Mouse (Mus musculus): ENCODE measurements around the gene Cdh12. TPM values are rescaled to one million over a fixed set of nuclear protein-coding genes. Genes with fewer than 3 reads are reported as not detected.
"Not testable (repeated sequence)": the region's sequence is repeated elsewhere in the genome, so short reads cannot be mapped to it uniquely, and the experiment has no call there.

Gene Cdh12
- polyA plus RNA-seq, 1 experiment from 2014 or later = 0.31 TPM

- 83% methylated on average over 2 of the region's 2 CpGs for WGBS
- not testable (repeated sequence) for H3K9ac ChIP-seq (replicated peaks); H3K27me3 ChIP-seq; H3K4me2 ChIP-seq; H3K4me1 ChIP-seq (replicated peaks); H3K27ac ChIP-seq; H3K4me3 ChIP-seq (replicated peaks); H3K9me3 ChIP-seq; ATAC-seq (ENCODE audit: insufficient number of reproducible peaks, insufficient read depth, low FRiP score, low TSS enrichment, low read depth); H3K36me3 ChIP-seq
These were observed 761.0 kb downstream of the Cdh12 start for GRCm38 (mm10) chr15:21210089-21210488.

- Histone ChIP-seq H3K4me2 (no peak overlapping the region), H3K4me1 (replicated peaks) (no peaks in the 10 kb centered on the region), H3K36me3 (no peaks in the 10 kb centered on the region), H3K9ac (replicated peaks) (no peak overlapping the region), H3K9me3 (no peaks in the 10 kb centered on the region), H3K27ac (no peak overlapping the region), H3K27me3 (no peaks in the 10 kb centered on the region), H3K4me3 (replicated peaks) (no peak overlapping the region)
- no peak for ATAC-seq (ENCODE audit: insufficient number of reproducible peaks, insufficient read depth, low FRiP score, low TSS enrichment, low read depth)
- 87% methylated on average over 5 of the region's 5 CpGs for WGBS
These were observed 773.9 kb downstream of the Cdh12 start for GRCm38 (mm10) chr15:21223006-21223405.

GRCm38 (mm10) chr15:21261318-21261717, 812.3 kb downstream of the Cdh12 start:
- H3K9me3 ChIP-seq = no peaks in the 10 kb centered on the region
- 79% methylated on average over 2 of the region's 2 CpGs for WGBS

DNA sequence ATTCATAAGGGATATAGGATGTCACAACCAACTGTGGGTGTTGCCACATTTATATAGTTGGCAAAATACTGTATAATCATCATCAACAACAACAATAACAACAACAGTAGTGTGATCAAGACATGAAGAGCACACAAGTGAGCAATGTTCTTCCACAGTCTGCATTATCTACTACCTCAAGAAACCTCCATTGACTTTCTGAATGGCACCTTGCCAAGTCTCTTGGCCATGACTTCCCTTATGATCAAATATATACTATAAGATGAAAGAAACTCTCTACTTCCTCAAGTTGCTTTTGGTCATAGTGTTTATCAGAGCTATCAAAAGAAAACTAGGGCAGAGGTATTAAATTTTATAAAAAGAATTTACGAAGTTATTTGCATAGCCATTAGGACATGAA, 820.8 kb downstream of the Cdh12 start:
- WGBS = 86% methylated on average over 1 of the region's 1 CpGs
- no peak overlapping the region for H3K4me2 ChIP-seq
- no peaks in the 10 kb centered on the region for H3K36me3 ChIP-seq
- H3K9ac ChIP-seq (replicated peaks) = no peak overlapping the region
- H3K27me3 ChIP-seq = no peaks in the 10 kb centered on the region
- no peak overlapping the region for H3K4me3 ChIP-seq (replicated peaks)
- H3K9me3 ChIP-seq = no peaks in the 10 kb centered on the region
- H3K27ac ChIP-seq = no peak overlapping the region
- no peak for ATAC-seq (ENCODE audit: insufficient number of reproducible peaks, insufficient read depth, low FRiP score, low TSS enrichment, low read depth)
- no peaks in the 10 kb centered on the region for H3K4me1 ChIP-seq (replicated peaks)

More at GRCm38 (mm10) chr15:21261318-21261717, 812.3 kb downstream of the Cdh12 start:
- Histone ChIP-seq H3K4me3 (replicated peaks) (no peak overlapping the region), H3K4me2 (no peak overlapping the region), H3K4me1 (replicated peaks) (no peaks in the 10 kb centered on the region), H3K27ac (no peak overlapping the region), H3K9ac (replicated peaks) (no peak overlapping the region), H3K36me3 (no peaks in the 10 kb centered on the region), H3K27me3 (no peaks in the 10 kb centered on the region)
- no peak for ATAC-seq (ENCODE audit: insufficient number of reproducible peaks, insufficient read depth, low FRiP score, low TSS enrichment, low read depth)

DNA sequence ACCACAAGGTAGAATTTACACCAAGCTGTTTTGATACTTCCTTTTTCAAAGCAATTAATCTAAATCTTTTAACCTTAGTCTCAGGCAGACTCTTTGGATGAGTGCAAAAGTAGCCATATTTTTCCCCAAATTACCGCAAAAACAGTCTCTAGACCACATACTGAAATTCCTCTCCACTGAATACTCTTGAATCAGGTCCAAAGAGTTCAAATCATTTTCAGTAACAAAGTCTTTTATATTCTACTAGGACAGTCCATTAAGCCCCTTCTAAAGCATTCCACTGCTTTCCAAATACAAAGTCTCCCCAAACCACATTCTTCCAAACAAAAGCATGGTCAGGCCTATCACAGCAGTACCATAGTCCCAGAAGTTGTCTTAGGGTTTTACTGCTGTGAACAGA, 848.0 kb downstream of the Cdh12 start:
- H3K9me3 ChIP-seq = no peaks in the 10 kb centered on the region
- ATAC-seq (ENCODE audit: insufficient number of reproducible peaks, insufficient read depth, low FRiP score, low TSS enrichment, low read depth) = no peak
- no peak overlapping the region for H3K27ac ChIP-seq
- no peak overlapping the region for H3K4me2 ChIP-seq
- no peak overlapping the region for H3K4me3 ChIP-seq (replicated peaks)
- H3K27me3 ChIP-seq = no peaks in the 10 kb centered on the region
- no peaks in the 10 kb centered on the region for H3K36me3 ChIP-seq
- WGBS = 90% methylated on average over 1 of the region's 1 CpGs
- no peaks in the 10 kb centered on the region for H3K4me1 ChIP-seq (replicated peaks)
- H3K9ac ChIP-seq (replicated peaks) = no peak overlapping the region

DNA sequence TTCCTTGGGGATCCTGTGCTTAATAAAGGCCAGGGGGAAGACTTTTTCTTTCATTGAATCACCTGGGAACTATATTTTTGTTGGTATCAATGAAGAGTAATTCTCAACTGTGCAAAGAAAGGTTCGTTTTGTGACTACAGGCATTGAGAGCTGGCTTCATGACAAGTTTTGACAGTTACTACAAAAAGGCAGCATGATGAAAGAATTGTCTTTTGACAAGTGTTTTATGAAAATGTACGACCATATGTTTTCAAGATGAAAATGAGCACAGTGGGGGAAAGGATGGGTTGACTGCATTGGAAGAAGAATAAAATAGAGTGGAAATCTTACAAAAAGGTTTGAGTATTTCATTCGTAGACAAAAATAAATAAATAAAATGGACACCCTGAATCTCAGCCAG, 866.4 kb downstream of the Cdh12 start:
- no peak overlapping the region for H3K27ac ChIP-seq
- 77% methylated on average over 3 of the region's 3 CpGs for WGBS
- no peak overlapping the region for H3K4me2 ChIP-seq

DNA sequence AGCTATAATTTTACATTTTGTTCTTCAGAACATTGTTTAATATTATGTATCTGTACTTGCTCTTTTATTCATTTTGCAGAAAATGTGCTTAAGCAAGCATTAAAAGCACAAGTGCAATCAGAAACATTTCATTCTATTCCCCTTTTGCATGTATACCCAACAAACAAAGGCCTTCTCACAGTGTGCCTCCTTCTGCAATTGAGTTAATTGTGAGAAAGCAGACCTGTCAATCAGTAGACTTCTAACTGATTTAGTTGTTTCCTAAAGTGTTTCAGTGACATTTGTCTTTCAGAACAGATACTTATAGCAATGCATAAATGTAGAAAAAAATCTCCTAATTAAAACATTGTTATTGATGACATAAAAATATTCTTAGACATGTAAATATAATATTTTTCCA, 894.8 kb downstream of the Cdh12 start:
- H3K27ac ChIP-seq = no peak overlapping the region
- H3K36me3 ChIP-seq = no peaks in the 10 kb centered on the region
- H3K4me2 ChIP-seq = no peak overlapping the region
- H3K4me1 ChIP-seq (replicated peaks) = no peaks in the 10 kb centered on the region
- H3K9ac ChIP-seq (replicated peaks) = no peak overlapping the region
- no peaks in the 10 kb centered on the region for H3K9me3 ChIP-seq
- no peak for ATAC-seq (ENCODE audit: insufficient number of reproducible peaks, insufficient read depth, low FRiP score, low TSS enrichment, low read depth)
- no peak overlapping the region for H3K4me3 ChIP-seq (replicated peaks)
- H3K27me3 ChIP-seq = no peaks in the 10 kb centered on the region

More for the DNA sequence above, 866.4 kb downstream of the Cdh12 start:
- ATAC-seq (ENCODE audit: insufficient number of reproducible peaks, insufficient read depth, low FRiP score, low TSS enrichment, low read depth) = no peak
- Histone ChIP-seq H3K27me3 (no peaks in the 10 kb centered on the region), H3K4me1 (replicated peaks) (no peaks in the 10 kb centered on the region), H3K4me3 (replicated peaks) (no peak overlapping the region), H3K9me3 (no peaks in the 10 kb centered on the region), H3K9ac (replicated peaks) (no peak overlapping the region), H3K36me3 (no peaks in the 10 kb centered on the region)

- H3K27me3 ChIP-seq = no peaks in the 10 kb centered on the region
- WGBS = 80% methylated on average over 2 of the region's 2 CpGs
- H3K27ac ChIP-seq = no peak overlapping the region
- H3K4me2 ChIP-seq = no peak overlapping the region
- H3K9me3 ChIP-seq = no peaks in the 10 kb centered on the region
- no peak overlapping the region for H3K9ac ChIP-seq (replicated peaks)
- no peak overlapping the region for H3K4me3 ChIP-seq (replicated peaks)
- no peaks in the 10 kb centered on the region for H3K4me1 ChIP-seq (replicated peaks)
- no peaks in the 10 kb centered on the region for H3K36me3 ChIP-seq
- no peak for ATAC-seq (ENCODE audit: insufficient number of reproducible peaks, insufficient read depth, low FRiP score, low TSS enrichment, low read depth)
These were observed 895.3 kb downstream of the Cdh12 start for GRCm38 (mm10) chr15:21344323-21344722.

GRCm38 (mm10) chr15:21344749-21345148, 895.7 kb downstream of the Cdh12 start:
- Histone ChIP-seq H3K4me2 (no peak overlapping the region), H3K36me3 (no peaks in the 10 kb centered on the region), H3K9ac (replicated peaks) (no peak overlapping the region), H3K4me1 (replicated peaks) (no peaks in the 10 kb centered on the region), H3K27me3 (no peaks in the 10 kb centered on the region), H3K4me3 (replicated peaks) (no peak overlapping the region), H3K27ac (no peak overlapping the region), H3K9me3 (no peaks in the 10 kb centered on the region)
- no peak for ATAC-seq (ENCODE audit: insufficient number of reproducible peaks, insufficient read depth, low FRiP score, low TSS enrichment, low read depth)
- WGBS = 74% methylated on average over 3 of the region's 3 CpGs

DNA sequence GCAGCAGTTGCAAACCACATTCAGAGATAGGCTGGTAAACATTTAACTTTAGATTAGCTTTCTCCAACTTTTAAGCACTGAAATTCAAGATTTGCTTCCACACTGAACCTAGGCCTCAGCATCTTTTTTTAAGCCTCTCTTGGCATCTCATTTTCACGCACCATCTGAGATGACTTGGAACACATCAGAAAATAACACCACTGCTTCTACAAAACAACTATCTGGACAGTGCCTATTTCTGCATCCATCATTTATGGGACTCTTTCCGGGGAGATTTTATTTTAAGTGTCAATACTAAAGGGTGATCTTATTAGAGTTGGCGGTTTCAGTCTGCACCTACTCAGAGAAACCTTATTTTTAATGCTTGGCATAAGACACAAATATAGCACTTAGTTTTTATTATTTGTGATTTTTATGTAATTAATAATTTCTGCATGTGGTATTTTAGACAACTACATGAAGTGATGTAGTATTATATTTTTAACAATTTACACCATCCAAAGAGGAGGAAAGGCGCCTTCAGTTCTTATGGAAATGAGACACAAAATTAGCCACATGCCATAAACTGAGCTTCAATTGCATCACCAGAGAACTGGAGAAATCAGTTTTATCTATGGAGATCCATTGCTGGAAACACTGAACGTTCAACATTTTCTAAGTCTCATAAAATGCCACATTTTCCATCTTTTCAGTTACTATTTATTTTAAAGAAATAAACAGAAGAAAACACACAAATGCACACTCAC, 906.5 kb downstream of the Cdh12 start:
- ATAC-seq (ENCODE audit: insufficient number of reproducible peaks, insufficient read depth, low FRiP score, low TSS enrichment, low read depth) = no peak
- Histone ChIP-seq H3K27me3 (no peaks in the 10 kb centered on the region), H3K27ac (no peak overlapping the region), H3K4me1 (replicated peaks) (no peaks in the 10 kb centered on the region), H3K36me3 (no peaks in the 10 kb centered on the region), H3K4me3 (replicated peaks) (no peak overlapping the region), H3K9ac (replicated peaks) (no peak overlapping the region), H3K4me2 (no peak overlapping the region), H3K9me3 (no peaks in the 10 kb centered on the region)
- WGBS = 85% methylated on average over 5 of the region's 5 CpGs

- Histone ChIP-seq H3K4me2 (no peak overlapping the region), H3K27me3 (no peaks in the 10 kb centered on the region), H3K4me1 (replicated peaks) (no peaks in the 10 kb centered on the region), H3K36me3 (no peaks in the 10 kb centered on the region), H3K27ac (no peak overlapping the region), H3K9ac (replicated peaks) (no peak overlapping the region), H3K9me3 (no peaks in the 10 kb centered on the region), H3K4me3 (replicated peaks) (no peak overlapping the region)
- ATAC-seq (ENCODE audit: insufficient number of reproducible peaks, insufficient read depth, low FRiP score, low TSS enrichment, low read depth) = no peak
These were observed 917.3 kb downstream of the Cdh12 start for GRCm38 (mm10) chr15:21366366-21366765.

GRCm38 (mm10) chr15:21375460-21375859, 926.4 kb downstream of the Cdh12 start:
- Histone ChIP-seq H3K9ac (replicated peaks) (no peak overlapping the region), H3K36me3 (no peaks in the 10 kb centered on the region), H3K27ac (no peak overlapping the region), H3K9me3 (no peaks in the 10 kb centered on the region), H3K4me1 (replicated peaks) (no peaks in the 10 kb centered on the region), H3K4me2 (no peak overlapping the region), H3K4me3 (replicated peaks) (no peak overlapping the region), H3K27me3 (no peaks in the 10 kb centered on the region)
- ATAC-seq (ENCODE audit: insufficient number of reproducible peaks, insufficient read depth, low FRiP score, low TSS enrichment, low read depth) = no peak
- 73% methylated on average over 5 of the region's 5 CpGs for whole genome bisulfite sequencing

Data from limb, embryonic 12.5 days (tissue).